Mouse (Mus musculus): ENCODE data around the gene Sart3. TPM values are rescaled to one million over a fixed set of nuclear protein-coding genes. Genes with fewer than 3 reads are reported as not detected.
"Not testable (repeated sequence)": the region's sequence is repeated elsewhere in the genome, so short reads cannot be mapped to it uniquely, and the experiment has no call there.

Sart3 gene
- polyA plus RNA-seq (2012; rRNA removed) = 17.0 and 22.8 TPM in 2 replicates

DNA sequence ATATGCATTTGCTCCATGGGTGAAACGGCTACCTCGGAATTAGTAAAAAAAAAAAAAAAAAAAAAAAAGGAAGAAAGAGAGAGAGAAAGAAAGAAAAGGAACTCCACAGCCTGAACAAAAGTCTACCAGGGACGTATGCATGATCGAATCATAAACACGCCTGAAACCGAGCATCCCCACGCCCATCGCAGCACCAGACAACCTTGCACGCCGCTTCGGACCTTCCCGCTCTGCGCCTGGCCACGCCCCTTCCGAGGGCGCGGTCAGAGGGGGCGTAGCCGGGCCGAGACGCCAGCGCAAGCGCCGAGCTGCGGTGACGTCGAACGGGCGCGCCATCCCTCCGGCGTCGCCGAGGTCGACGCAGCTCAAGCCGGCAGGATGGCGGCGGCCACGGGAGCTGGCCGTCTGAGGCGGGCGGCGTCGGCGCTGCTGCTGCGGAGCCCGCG is at the start of gene Sart3, which contains the start of gene Iscu:
Sart3 (minus strand) TSS at position 61 of the 446 bp plus-strand sequence.
Iscu (plus strand) TSS at position 299 of the 446 bp plus-strand sequence.
- peak; percentile 91 for DNase-seq (ENCODE audit: low spot score)

DNA sequence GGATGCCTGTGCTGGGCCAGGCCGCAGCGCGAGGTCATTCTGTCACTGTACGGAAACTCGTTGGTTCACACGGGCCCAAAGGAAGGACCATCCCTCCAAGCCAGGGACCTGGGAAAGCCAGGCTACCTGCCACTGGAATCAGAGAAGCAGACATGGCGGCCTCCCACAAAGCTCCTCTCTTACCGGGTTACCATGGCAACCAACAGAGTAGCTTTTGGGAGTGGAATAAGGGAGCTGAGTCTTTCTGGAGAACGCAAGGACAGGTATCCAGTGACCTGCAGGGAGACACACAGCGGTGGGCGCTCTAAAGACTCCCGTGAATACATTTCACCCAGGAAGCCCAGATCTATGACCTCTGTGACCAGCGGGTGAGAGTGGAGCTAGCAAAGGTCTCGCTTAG is 46.3 kb upstream of the Sart3 start:
- DNase-seq (ENCODE audit: low spot score) = no peak

DNA sequence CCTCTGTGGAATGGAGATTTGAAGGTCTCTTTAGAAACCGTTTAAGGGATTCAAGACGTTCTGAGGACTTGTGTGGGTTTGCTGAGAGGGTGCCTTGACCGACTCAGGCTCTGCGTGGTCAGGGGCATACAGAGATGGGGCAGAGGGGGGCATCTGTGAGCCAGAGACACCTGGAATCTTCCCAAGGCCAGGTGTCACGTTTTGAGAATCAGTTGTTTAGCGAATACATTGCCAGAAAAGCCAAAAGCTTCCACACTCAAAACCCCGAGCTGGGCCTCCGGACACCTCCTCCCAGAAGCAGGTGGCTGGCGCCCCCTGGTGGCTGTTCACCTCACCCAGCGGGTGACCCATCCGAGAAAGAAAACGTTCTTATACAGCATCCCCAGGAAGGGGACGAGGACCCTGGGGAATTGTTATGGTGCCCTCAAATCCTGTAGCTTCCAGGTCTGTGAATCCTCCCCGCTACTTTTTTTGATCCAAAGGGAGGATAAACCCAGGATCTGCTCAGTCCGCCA is 43.4 kb upstream of the Sart3 start:
- DNase-seq (ENCODE audit: low spot score) = peak; percentile 51

DNA sequence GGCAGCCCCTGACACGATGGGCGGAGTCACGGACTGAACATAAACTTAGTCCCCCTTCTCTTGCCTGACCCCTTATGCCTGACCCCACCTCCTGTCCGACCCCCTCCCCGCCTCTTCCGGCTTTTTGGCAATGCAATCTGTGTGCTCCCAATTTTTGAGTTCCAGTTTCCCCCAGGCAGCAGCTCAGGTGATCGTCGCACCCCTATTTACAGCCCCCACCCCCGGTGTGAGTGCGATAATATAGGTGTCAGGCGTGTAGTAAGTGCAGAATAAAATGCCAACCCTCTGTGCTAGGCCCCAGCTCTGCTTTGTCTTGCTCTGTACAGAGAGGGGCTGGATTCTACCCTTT is 42.7 kb upstream of the Sart3 start:
- no peak for DNase-seq (ENCODE audit: low spot score)

DNA sequence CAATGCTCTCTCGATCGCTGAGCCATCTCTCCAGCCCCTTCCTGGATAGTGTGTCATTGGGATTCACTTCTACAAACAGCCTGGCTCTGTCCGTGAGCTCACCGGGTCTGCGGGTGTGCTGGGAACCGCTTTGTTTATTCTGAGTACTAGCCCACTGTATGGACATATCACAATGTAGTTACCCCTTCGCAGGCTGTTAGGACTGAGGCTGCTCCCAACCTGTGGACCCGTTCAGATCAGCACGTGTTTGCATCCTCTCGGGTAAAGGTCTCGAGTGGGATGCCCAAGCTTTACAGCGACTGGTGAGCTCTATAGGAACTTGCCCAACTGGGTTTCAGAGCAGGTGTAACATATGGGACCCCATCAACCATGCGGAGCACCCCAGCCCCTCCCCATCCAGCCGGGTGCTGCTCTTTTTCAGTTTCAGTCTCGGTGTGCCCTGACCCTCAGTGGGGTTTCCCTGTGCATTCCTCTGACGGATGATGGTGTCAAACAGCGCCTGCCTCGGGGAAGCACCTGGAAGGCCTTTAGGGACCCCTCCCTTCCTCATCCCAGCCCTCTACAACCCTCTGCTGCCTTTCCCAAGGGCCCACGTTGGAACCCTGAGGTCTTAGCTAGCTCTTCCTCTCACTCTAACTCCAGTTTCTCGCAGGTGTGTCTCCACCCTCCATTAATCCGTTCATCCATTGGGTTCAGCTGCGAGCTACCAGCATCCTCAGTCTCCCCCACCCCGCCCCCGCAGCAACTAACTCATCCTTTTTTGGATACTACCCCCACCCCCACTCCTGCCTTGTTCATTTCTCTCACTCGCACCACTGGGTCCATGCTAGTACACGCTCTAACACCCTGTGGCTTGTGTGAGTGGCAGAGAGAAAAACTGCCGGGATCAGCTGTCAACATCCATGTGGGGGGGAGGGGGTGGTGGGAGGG is 42.1 kb upstream of the Sart3 start:
- no peak for DNase-seq (ENCODE audit: low spot score)

DNA sequence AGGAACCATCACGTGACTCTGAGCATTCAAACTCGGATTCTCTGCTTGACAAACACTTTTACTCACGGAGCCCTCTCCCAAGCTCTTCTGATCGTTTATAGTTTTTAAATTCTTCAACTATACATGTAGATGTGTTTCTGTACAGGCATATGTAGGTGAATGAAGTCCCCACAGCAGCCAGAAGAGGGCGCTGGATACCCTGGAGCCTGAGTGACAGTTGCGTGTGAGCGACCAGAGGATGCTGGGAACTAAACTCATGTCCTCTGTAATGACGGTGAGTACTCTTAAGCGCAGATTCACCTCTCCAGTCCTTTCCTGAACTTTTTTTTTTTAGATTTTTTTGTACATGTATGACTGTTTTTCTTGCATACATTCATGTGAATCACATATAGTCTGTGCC is 41.3 kb upstream of the Sart3 start:
- no peak for DNase-seq (ENCODE audit: low spot score)

DNA sequence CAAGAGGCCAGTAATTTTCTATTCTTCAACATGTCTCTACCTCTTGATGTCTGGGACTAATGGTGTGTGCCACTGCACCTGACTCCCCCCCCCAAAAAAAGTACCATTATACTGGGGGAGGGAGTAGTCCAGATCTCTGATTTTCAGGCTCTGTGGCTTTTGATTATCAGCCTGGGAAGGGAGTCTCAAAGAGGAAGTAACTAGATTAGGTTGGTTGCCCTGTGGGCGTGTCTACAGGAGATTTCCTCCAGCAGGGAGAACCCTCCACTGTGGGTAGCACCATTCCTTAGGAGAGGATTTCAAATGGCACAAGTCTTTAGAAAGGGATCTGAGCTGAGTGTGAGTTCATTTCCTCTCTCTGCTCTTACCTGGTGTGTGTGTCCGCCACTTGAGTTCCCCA is 40.3 kb upstream of the Sart3 start:
- DNase-seq (ENCODE audit: low spot score) = no peak

DNA sequence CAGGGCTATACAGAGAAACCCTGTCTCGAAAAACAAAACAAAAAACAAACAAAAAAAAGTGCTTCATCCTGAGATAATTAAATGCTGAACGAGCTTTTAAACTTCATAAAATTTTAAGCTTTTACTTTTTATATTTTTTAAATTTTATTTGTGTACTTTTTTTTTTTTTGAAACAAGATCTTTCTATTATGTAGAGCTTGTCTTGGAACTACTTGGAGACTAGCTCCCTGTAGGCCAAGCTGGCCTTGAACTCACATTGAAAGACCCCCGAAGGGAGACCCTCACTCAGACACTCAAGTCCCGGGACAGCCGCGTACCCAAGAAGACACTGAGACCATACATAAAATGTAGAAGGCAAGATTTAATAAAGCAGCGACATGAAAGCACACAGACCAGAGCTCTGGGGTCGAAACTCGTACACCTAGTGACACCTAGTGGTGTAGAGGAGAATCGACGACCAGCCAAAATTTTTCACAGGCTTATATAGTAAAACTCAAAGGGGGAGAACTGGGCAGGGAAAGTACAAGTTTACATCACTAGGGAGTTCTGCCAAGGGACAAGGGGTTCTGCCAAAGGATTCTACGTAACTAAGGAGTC is 39.6 kb upstream of the Sart3 start:
- not testable (repeated sequence) for DNase-seq (ENCODE audit: low spot score)

DNA sequence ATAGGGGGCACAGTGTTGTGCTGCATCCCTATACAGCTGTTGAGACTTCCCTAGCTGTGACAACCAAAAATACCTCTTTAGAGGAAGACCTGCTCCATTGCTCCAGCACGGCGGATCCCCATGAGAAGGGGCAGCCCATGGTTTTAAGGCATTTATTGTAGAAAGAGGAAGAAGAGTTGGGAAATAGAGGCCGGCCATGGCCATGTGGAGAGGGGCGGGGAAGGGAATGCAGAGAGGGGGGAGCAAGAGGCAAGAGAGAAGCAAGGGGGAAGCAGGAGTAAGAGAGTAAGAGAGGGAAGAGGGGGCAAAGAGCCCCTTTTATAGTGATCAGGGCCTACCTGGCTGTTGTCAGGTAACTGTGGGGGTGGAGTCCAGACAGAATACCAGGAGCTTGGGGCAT is 37.8 kb upstream of the Sart3 start:
- DNase-seq (ENCODE audit: low spot score) = no peak

DNA sequence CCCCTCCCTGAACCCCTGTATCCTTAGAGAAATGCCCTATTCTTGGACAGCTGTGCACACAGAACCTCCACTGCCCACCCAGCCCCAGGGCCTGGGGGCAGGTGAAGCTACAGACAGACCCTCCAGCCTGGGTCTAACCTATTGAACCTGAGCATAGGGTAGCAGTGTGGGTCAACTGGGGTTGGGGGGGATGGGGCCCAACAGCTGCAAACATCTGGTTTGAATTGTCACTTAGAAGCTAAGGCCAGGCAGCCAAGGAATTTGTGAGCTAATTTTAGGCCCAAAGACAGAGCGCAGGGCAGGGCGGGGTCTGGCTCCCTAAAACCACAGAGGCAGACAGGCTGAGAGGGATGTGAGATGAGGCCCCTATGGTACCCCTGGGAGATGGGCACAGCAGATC is 35.9 kb upstream of the Sart3 start:
- no peak for DNase-seq (ENCODE audit: low spot score)

DNA sequence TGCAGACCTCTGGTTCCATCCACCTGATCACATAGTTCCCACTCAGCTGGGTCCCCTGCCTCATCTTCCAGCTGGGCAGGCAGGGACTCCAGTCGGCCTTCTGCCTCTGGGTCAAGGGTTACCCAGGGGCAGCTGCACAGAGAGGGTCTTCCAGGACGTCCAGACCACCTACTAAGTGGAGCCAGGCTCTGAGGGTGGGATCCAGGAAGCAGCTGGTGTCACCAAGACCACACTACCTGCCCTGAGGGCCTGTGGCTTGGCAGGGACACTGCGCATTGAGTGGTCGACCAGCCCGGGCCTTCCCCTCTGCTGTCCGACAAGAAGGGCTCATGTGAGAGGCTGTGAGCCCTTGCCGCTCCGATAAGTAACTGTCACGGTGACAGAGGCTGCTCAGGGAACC is 35.4 kb upstream of the Sart3 start:
- no peak for DNase-seq (ENCODE audit: low spot score)

DNA sequence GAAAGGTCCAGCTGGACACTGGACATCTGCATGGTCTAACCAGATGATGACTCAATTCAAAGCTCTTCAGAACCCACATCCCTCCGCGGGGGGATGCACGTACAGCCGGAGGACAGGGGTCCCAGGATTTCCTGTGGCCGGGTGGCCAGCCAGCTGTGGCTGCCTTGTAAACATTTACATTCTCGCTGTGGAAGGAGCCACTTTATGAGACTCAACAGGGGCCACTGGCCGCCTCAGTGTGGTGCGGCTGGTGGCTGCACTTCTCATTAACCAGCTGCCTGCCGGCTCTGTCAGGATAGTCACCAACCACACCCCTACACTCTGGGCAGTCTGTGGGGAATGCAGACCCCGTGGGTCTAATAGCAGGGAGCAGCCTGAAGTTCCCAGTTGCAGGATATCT is 34.1 kb upstream of the Sart3 start:
- no peak for DNase-seq (ENCODE audit: low spot score)

DNA sequence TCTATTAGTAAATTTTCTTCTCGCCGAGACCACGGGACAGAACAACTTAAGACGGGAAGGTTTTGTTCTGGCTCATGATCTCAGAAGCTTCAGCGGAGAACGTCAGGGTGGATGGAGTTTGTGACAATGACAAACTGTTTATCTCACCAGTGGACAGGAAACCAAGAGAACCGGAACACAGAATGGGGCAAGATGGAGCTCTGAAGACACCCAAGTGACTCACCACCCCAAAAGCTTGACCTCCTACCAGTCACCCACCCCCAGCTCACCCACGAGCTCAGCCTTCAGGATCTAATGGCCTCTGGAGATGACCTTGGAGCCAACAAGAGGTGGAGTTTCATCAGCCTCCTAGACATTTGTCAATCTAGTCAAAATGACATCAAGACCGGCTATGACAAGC is 33.0 kb upstream of the Sart3 start:
- DNase-seq (ENCODE audit: low spot score) = no peak

DNA sequence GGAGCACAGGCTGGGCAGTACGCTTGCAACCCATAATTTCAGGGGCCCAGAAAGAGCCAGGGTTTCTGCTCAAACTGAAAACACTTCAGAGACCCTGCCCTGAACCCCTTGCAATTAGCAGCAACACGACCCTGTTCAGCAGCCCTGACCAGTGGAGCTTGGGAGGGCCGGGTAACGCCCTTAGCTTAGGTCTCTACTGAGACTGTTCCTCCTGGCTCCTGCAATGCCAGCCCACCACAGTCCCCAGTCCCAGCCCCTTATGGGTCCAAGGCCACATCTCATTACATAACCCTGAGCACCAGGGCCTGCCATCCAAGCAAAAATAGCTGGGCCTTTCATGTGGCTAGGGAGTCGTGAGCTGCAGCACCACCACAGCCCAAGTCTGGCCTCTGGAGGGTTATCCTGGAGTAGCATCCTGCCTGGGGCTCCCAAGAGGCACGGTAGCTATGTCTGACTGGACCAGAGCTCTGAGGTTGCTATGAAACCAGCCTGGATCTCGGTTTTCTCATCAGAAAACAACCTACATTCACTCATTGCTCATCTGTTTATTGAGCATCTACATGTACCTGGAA is 32.2 kb upstream of the Sart3 start:
- no peak for DNase-seq (ENCODE audit: low spot score)

DNA sequence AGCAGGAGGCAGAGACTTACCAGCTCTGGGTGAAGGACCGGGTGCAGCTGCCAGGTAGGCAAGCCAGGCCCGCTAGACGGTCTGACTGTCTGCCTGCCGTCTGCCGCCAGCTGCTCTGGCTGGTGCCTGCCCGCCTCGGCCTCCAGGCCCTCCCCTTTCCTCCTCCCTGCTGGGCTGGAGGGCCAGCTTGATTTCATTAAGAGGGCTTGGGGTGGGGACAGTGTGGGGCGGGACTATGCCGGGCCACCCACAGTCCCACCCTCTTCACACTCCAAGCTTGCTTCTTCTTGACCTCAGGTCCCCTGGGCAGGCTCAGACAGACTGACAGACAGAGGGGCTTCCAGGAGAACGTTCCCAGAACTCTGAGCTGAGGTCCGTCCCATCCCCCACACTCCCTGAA is 28.0 kb upstream of the Sart3 start, which contains the start of gene Tmem119:
Tmem119 (minus strand) TSS at position 237 of the 400 bp plus-strand sequence.
- no peak for DNase-seq (ENCODE audit: low spot score)

DNA sequence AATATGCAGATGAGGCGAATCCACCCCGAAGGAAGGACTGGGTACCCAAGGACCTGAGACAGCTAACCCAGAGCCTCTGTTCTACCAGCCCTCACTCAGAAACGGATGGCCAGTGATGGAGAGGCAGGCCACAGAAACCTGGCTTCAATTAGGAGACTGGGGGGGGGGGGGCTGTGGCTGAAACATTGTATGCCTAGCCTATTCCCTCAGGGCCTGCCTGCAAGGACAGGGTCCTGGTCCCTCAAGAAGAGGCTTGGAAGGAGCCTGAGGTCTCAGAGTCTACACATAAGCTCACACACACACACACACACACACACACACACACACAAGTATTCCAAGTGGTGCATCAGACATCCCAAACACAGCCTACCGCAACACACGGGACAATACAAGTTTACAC is 27.4 kb upstream of the Sart3 start:
- no peak for DNase-seq (ENCODE audit: low spot score)

DNA sequence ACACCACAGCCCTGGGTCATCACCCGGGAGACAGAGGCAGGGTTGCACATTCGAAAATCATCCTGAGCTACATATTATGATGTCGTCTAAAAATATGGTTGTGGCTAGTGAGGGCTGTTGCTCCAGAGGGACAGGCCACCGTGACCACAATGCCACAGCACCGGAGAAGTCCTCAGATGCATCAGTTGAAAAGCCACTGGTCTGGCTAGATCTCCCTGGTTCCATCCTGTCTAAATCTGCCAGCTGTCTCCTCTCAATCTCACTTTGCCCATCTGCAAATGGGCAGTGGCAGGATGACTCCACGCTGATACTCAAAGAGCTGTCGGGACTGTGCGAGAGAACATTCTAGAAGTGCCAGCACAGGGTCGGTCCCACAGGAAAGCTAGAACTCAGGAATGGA is 26.2 kb upstream of the Sart3 start:
- DNase-seq (ENCODE audit: low spot score) = no peak

DNA sequence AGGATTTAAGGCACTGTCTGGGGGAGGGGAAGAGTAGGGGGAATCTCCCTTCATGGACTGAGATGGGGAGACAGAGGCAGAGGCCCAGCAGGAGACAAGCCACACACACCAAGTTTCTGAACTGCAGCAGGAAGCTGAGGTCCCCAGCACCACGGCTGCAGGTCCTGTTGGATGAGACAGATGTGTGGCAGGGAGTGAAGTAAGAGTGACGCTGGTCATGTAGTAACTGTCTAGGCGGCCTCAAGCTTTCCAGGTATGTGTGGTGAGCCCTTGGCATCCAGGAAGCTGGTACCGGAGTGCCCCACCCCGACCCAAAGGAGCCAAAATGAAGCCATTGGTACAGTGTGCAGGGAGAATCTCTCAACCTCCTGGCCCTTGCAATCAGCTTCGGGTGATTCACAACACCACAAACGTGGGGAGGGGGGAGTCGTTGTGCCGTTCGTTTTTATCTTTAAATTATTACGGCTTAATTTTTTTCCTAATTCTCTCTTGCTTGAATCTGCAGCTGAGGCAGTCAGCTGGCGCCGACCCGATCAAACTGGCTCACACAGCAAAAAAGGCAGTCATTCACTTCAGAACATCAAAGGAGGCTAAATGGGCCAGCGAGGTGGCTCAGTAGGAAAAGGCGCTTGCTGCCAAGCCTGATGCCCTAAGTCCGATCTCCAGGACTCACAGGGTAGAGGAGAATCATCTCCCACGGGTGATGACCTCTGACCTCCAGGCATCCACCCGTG is 25.0 kb upstream of the Sart3 start:
- no peak for DNase-seq (ENCODE audit: low spot score)

DNA sequence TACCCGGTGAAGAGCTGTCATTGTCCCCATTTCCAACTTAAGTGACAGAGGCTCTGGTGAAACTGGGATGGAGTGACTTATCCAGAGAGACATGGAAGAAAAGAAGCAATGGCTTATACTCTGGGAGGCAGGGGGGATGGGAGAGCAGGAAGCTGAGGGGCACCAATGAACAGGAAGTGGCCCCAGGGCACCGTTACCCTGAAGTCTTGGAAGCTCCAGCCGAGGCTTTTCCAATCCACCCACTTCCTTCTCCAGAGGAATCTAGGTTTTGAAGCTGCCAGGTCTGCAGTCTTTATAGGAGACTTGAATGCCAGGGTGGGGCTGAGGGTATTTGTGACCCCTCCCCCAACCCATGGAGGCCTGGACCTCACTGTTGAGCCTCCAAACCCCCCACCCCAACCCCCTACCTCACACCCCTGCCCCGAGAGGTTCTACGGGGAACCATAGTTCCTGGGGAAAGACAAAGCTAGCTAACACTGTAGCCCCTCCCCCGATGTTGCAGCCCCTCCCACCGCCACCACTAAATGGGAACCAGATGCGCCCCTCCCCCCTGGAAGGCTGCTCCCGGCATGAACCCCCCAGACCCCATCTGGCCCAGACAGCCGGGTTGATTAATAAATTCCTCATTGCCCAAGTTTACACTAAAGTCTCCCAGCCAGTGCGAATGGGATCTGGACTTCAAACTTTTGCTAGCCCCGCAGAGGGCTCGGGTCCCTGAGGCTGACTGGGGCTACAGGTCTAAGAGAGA is 24.3 kb upstream of the Sart3 start:
- no peak for DNase-seq (ENCODE audit: low spot score)

DNA sequence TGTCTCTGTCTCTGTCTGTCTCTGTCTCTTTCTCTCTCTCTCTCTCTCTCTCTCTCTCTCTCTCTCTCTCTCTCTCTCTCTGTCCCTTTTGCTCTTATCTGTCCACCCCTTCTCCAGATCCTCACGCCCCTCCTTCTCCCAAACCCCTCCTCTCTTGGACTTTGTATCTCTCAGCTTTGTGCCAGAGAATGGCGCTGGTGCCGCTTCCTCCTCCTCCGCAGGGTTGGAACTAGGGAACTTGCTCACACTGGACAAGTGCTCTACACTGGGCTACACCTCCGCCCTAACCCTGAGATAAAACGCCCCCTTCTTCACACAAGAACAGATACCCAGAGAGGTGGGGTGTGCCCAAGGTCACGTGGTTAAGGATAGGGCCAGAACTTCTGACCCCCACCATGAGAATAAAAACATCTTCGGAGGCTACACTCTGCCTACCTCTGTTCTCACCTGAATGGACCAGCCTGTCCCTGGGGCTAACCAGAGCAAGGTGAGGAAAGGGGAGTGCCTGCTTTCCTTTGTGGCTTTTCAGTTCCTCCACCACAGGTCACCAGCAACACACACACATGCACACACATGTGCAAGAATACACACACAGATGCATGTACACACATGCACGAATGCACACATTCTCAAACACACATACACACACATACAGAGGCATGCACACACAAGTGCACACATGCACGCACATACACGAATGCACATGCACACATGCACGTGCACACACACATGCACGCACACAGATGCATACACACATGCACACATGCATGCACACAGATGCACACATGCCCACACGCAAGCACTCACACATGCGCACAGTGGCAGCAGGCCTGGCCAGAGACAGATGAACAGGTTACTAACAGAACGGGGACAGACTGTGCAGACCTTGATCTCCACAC is 19.1 kb upstream of the Sart3 start:
- no peak for DNase-seq (ENCODE audit: low spot score)

Measured in urinary bladder, adult 2 months (tissue).